Mouse (Mus musculus) 416B (cell line): Measurements from ENCODE around the gene Alkbh1.
"Not testable (repeated sequence)": the region's sequence is repeated elsewhere in the genome, so short reads cannot be mapped to it uniquely, and the experiment has no call there.

Experiments
- DNase-seq: peaks from one replicate; pipeline ENCODE4 v3.0.0; 2011; ENCODE audit warnings: low read depth

The Alkbh1 gene

GRCm38 (mm10) chr12:87443700-87444122, at the start of gene Alkbh1, which contains the start of gene Slirp:
Gene Alkbh1 (minus strand): TSS chr12:87444017.
Gene Slirp (plus strand): TSS chr12:87443896.
- peak; percentile 94 for DNase-seq

DNA sequence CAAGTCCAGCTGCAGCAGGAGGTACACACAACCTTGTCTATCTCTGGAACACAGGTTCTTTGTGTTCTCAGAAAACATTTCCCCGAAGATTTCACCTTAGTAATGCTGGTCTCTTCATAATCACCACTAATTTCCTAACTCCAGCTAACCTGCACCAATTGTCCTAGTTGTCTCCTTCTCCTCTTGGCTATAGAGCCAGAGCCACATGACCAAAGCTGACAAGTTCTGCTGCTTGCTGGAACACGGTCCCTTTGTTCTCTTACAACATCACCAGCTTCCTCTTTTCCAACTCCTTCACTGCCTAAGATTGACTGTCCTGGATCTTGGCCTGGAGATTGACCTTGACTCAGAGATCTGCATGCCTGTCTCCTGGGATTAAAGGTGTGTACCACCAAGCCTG, 44.9 kb upstream of the Alkbh1 start:
- peak; percentile 20 for DNase-seq

- DNase-seq: not testable (repeated sequence)
Measured at GRCm38 (mm10) chr12:87482482-87482881, 38.7 kb upstream of the Alkbh1 start.

- DNase-seq: no peak
Measured at GRCm38 (mm10) chr12:87474756-87475155, 30.9 kb upstream of the Alkbh1 start.

GRCm38 (mm10) chr12:87471964-87472786, 28.4 kb upstream of the Alkbh1 start, which contains the start of gene Snw1:
Gene Snw1 (minus strand): TSS chr12:87472274.
- DNase-seq: peak; percentile 95

GRCm38 (mm10) chr12:87471421-87471963, 27.7 kb upstream of the Alkbh1 start:
- peak; percentile 43 for DNase-seq

DNA sequence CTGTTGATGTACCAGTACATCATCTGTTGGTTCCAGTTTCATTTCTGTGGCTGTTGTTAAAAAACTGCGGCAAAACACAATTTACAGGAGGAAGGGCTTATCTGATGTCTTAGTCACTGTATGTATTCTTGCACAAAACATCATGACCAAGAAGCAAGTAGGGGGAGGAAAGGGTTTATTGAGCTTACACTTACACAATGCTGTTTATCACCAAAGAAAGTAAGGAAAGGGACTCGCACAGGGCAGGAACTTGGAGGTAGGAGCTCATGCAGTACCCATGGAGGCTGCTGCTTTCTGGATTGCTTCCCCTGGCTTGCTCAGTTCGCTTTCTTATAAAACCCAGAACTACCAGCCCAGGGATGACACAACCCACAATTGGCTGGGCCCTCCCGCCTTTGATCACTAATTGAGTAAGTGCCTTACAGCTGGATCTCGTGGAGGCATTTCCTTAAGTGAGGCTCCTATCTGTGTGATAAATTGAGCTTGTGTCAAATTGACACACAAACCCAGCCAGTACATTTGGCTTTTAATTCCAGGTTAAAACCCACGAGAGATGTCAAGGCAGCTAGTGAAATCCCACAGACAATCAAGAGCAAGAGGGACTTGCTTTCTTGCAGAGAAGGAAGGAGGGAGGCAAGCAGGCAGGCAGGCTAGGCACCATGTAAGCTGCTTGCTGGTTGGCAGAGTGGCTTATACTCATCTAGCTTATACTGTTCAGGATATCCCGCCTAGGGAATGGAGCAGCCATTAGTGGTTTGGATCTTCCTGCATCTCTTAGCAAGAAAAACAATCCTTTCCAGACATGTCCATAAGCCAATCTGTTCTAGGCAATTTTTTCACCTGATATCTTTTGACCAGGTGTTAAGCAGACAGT, 26.7 kb upstream of the Alkbh1 start:
- DNase-seq: peak; percentile 84

- DNase-seq: no peak
Measured at GRCm38 (mm10) chr12:87464678-87465297, 21.0 kb upstream of the Alkbh1 start.

GRCm38 (mm10) chr12:87449456-87449855, 5.6 kb upstream of the Alkbh1 start:
- DNase-seq: no peak

DNA sequence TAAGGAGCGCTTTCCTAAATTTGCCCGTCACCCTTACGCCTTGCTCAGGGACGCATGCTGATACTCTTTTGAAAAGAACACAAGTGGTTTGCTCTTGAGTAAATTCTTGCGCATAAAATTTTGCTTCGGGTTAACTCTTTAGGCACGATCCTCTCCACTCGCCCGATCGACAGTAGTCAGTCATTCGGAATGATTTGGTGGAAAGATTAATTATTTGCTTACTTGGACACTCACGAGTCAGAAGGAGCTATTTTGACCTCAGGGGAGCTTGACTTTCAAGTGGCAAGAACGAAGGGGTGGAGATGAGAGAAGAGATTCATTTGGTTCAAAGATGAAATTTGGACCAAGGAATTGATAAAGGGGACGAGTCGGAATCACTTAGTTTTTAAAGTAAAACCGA, 394 bp upstream of the Alkbh1 start:
- DNase-seq: peak; percentile 51

DNA sequence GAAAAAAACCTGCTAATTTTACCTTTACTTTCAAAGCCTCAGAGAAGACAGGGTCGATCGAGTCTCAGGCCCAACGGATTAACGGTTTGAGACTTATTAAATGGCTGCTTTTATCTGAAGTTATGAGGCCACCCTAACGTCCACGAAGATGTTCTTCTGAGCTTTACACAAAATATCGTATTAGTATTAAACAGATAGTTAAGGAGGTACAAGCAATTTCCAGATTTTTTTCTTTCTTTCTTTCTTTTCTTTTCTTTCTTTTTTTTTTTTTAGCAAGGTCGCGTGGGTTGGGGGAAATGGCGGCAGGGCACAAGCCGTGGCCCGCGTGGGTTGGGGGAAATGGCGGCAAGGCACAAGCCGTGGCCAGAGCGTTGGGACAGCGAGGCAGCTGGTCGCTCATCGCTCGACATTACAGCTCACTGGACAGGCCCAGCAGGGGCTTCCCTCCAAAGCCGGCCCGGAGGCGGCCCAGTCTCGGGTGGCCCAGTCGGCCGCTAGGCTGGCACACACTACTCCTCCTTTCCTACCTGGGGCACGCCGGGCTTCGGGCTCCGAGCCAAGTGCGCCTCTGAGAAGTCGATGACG, 610 bp downstream of the Alkbh1 start:
- no peak for DNase-seq

DNA sequence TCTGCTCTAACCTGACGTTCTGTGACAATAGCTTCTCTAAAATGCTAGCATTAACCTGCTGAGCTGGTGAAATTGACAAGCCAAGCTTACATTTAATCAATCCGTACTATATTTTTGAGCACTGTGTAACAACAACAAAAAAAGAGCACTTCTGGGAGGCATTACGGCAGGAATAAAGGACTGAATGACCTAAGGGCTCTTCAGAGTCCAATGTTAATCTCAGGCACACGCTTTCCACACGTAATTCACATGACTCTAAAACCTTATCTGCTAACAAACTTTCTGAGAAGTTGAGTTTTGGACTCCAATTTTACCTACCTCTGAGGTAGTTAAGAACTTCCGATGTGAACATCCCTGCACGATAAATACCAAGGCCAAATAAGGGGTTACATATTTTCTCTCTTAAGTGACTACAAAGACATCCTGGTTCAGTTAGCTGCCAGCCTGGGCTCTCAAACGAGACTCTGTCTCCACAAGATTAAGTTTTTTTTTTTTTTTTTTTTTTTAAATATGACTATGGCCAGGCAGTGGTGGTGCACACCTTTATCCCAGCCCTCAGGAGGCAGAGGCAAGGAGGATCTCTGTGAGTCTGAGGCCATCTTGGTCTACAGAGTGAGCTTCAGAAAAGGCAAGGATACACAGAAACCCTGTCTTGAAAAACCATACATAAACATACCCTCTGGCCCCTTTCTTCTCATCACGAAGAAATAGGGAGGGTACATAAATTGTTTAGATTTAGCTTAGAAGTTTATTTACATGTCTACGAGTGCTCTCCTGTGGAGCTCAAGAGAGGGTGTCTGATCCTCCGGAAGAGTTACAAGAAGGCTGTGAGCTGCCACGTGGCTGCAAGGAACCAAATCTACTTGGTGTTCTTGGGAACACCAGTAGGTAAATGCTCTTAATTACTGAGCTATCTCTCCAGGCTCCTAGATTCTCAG, 1.4 kb downstream of the Alkbh1 start:
- peak; percentile 80 for DNase-seq

DNA sequence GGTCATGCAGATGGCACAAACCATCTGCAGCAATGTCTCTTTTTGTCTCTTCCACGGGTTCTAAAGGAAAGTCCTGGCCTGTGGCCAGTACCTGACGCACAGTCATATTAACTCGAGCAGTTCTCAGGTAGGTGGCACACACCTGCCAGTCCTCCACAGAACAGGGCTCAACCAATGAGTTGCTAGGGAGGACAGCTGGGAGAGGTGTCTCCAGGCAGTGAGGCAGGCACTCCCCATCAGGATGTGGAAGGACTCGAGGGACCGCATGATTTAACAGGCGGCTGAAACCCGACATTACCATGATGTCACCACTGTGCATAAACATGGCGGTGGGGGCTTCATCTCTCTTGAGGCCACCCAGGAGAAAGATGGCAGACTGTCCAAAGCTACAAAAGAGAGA, 14.9 kb downstream of the Alkbh1 start:
- no peak for DNase-seq

GRCm38 (mm10) chr12:87428295-87428694, 15.5 kb downstream of the Alkbh1 start:
- no peak for DNase-seq

DNA sequence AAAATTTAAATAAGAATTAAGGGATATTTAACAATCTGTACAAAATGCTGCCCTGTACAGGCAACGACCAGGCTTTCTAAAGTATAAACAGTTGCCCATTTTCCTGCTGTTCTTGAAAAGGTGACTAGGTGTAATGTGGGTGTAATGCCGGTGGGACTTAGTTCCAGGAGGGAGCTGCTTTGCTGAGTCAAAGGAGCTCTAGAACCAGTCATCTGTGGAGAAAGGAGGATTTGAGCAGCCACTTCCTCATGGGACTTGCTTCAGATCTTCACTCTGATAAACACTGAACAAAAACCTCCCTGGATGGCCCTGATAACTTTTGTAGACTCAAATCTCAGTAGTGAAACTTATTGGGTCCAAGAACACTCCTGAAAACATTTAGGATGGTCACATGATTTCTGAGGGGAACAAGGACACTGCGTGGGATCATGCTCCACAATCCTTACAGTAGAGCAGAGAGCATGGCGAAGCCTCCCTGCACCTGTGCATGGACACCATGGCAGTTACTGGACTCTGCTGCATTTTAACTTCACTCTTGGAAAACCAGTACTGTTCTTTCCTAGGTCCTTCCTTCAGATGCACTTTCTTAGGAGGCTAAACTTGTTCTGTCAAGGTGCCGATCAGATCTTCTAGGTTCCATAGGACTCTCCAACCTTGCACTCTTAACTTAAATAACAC, 17.3 kb downstream of the Alkbh1 start:
- DNase-seq: peak; percentile 28

DNA sequence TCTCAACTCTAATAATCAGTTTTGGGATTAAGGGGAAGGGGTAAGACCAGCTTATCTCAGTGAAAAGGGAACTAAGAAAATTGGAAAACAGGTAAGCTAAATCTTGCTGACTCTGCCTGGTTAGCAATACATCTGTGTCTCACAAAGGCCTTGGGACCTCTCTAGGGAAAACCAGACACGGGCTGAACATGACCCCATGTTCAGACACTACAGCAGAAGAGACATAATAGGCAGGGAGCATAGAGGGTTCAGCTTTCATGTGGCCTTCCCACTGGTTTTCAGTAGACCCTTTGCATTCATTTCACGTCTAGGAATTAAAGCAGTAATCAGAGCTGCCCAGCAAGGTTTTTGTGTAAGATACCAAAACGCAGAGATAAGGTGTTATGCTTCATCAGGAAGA, 19.3 kb downstream of the Alkbh1 start:
- DNase-seq: no peak

DNA sequence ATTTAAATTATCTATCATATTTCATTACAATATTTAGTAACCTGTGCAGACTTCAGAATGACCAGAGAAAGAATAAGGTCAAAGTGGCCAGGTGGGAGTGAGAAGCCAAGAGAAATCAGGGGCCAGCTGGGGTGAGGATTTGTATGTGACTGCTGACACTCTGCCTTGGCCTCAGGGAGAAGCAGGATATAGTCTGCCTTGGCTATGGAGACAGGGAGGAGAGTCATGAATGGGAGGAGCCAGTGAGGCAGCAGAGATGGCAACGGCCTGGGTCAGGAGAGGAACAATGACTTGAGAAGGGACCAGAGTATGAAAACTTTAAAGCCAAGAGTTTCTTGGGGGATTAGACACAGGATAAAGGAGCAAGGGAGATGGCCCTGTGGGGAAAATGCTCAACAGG, 20.1 kb downstream of the Alkbh1 start:
- DNase-seq: peak; percentile 33

GRCm38 (mm10) chr12:87421708-87422507, 21.9 kb downstream of the Alkbh1 start:
- peak; percentile 52 for DNase-seq

DNA sequence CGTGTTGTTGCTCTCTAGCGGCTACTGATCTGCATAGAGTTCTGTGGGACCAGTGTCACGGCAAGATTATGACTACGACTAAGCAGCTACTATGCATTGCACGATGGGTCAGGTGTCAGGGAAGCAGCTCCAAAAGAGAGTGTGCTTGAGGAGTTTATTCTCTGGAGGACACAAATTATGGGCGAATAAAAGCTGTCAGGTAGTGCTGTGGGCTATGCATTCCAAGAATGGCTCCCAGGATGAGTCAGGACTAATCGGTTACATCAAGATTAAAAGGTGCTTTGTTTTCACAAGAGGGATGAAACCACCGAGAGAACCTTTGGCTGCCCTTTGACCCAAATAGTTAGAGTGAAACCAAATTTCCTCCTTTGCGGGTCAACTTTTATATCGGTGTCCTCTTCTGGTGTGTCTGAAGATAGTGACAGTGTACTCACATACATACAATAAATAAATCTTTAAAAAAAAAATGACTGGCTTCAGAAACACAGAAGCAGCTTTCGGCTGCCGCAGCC, 23.8 kb downstream of the Alkbh1 start:
- DNase-seq: no peak
